Comparison of ENCODE assay signal across 21 mouse cellular contexts in genomic region chr5:149261449-149261848, GRCm38 (mm10). TPM values are rescaled to one million over a fixed set of nuclear protein-coding genes. Genes with fewer than 3 reads are reported as not detected.
DNase-seq lines count a peak whose midpoint lies in the region; TF ChIP-seq lines count a peak whose summit lies in the region.
"Had no signal": no experiment of that assay in that cellular context is flagged by ENCODE, and none has a peak within 500 bp of the region (broad histone marks: within the 10 kb centered on the region; RNA-seq: fewer than 3 reads in every experiment).

No protein-coding gene starts in this region.

- no peaks in the 10 kb centered on the region for H3K27me3 ChIP-seq in testis, adult 2 months (ENCODE audit: control insufficient read depth, insufficient read depth, low read length)
- H3K27me3 ChIP-seq in MEL (ENCODE audit: control insufficient read depth in 1 of 2, insufficient read depth in 2 of 2, low read length in 2 of 2) = no peaks in the 10 kb centered on the region
- H3K27me3 ChIP-seq: heart, embryonic 12.5 days; kidney, embryonic 15.5 days; limb, embryonic 12.5 days; liver, embryonic 12.5 days; stomach, embryonic 15.5 days had no signal

- no peak for DNase-seq in testis, postnatal 10 days (ENCODE audit: low spot score)
- peak; percentile 77 for DNase-seq in MEL (ENCODE audit: low read depth, low spot score)
- peak; percentile 27 for DNase-seq in c-Kit-positive CD71-positive TER-119-positive erythroid progenitor cells, embryonic 14.5 days (ENCODE audit: low spot score)
- no peak for DNase-seq in heart, adult 9 months (ENCODE audit: low spot score in 2 of 2)
- no peak for DNase-seq in frontal cortex, postnatal 10 days (ENCODE audit: low spot score in 2 of 2)
- DNase-seq in cerebellum, adult 9-11 months = no peak
- DNase-seq: cerebellum, adult 8-10 months; gastrocnemius, postnatal 25 days; heart, adult 11 months; kidney, adult 18-20 months; lung, adult 2 months; midbrain, embryonic 14.5 days; thymus, adult 18-20 months had no signal

- H3K9ac ChIP-seq in MEL (ENCODE audit: control insufficient read depth, low read depth, low read length, poor library complexity, severe bottlenecking) = no peak overlapping the region
- H3K9ac ChIP-seq: heart, embryonic 12.5 days; hindbrain, embryonic 14.5 days; kidney, embryonic 15.5 days; limb, embryonic 12.5 days; liver, embryonic 12.5 days; stomach, embryonic 15.5 days had no signal

- TF ChIP-seq RAD21 in MEL (IDR thresholded peaks at IDR 0.05; ENCODE audit: low read depth, low read length) = peak; percentile 59

- no peak overlapping the region for H3K4me3 ChIP-seq in testis, adult 2 months (ENCODE audit: control insufficient read depth, low read depth, low read length)
- no peak overlapping the region for H3K4me3 ChIP-seq in MEL (ENCODE audit: control insufficient read depth in 1 of 2, insufficient read depth in 1 of 2, low read depth in 2 of 2, low read length in 2 of 2)
- H3K4me3 ChIP-seq: heart, embryonic 12.5 days; kidney, embryonic 15.5 days; limb, embryonic 12.5 days; liver, embryonic 12.5 days; stomach, embryonic 15.5 days had no signal

- no peaks in the 10 kb centered on the region for H3K9me3 ChIP-seq in MEL (replicated peaks; ENCODE audit: insufficient read depth, low read length)
- H3K9me3 ChIP-seq: heart, embryonic 12.5 days; liver, embryonic 12.5 days; stomach, embryonic 15.5 days had no signal

- H3K4me1 ChIP-seq in testis, adult 2 months (ENCODE audit: control insufficient read depth, insufficient read depth, low read length) = peaks cover 2% of the 10 kb centered on the region; the same call in 1 of the 2 replicates
- peaks cover 3 to 13% of the 10 kb centered on the region in 2 experiments; a peak in 3 of 4 replicates for H3K4me1 ChIP-seq in MEL (ENCODE audit: control insufficient read depth in 1 of 2, insufficient read depth in 2 of 2, low read length in 2 of 2)

- no peak for TF ChIP-seq EP300 in MEL (IDR thresholded peaks at IDR 0.05; ENCODE audit: low read depth in 1 of 2, low read length in 2 of 2)

- peak; percentile 36; the same call in 1 of the 2 replicates for TF ChIP-seq CTCF in testis, adult 2 months (IDR thresholded peaks at IDR 0.05; ENCODE audit: control insufficient read depth, insufficient read depth, insufficient replicate concordance, low read depth, low read length)
- TF ChIP-seq CTCF in MEL (IDR thresholded peaks at IDR 0.05 in 2 of 3, conservative IDR thresholded peaks at IDR 0.05 in 1 of 3; ENCODE audit: control insufficient read depth in 1 of 3, insufficient read depth in 1 of 3, low read depth in 2 of 3, low read length in 3 of 3, poor library complexity in 1 of 3, severe bottlenecking in 1 of 3) = peak in 2 of 3 experiments; percentile 64 to 72; a peak in 5 of 6 replicates

- no peak for TF ChIP-seq POLR2A in testis, adult 2 months (IDR thresholded peaks at IDR 0.05; ENCODE audit: control insufficient read depth, low read depth, low read length)
- TF ChIP-seq POLR2A in MEL (IDR thresholded peaks at IDR 0.05; ENCODE audit: control insufficient read depth in 1 of 2, insufficient read depth in 1 of 2, low read depth in 1 of 2, low read length in 2 of 2, poor library complexity in 1 of 2) = no peak

- no peaks in the 10 kb centered on the region for H3K79me2 ChIP-seq in MEL (ENCODE audit: control insufficient read depth, insufficient read depth, low read length, poor library complexity)

- H3K36me3 ChIP-seq in testis, adult 2 months (ENCODE audit: control insufficient read depth, insufficient read depth, low read length) = no peaks in the 10 kb centered on the region
- peaks cover 0 to 5% of the 10 kb centered on the region in 2 experiments; a peak in 2 of 4 replicates for H3K36me3 ChIP-seq in MEL (ENCODE audit: control insufficient read depth in 1 of 2, insufficient read depth in 2 of 2, low read length in 2 of 2)
- H3K36me3 ChIP-seq: heart, embryonic 12.5 days; kidney, embryonic 15.5 days; limb, embryonic 12.5 days; liver, embryonic 12.5 days; stomach, embryonic 15.5 days had no signal

- no peak overlapping the region for H3K27ac ChIP-seq in testis, adult 2 months (ENCODE audit: control insufficient read depth, insufficient read depth, low read depth, low read length)
- H3K27ac ChIP-seq in MEL (ENCODE audit: control insufficient read depth, low read depth, low read length) = no peak overlapping the region
- H3K27ac ChIP-seq: hindbrain, embryonic 14.5 days; kidney, embryonic 15.5 days; limb, embryonic 12.5 days; liver, embryonic 12.5 days; macrophage; stomach, embryonic 15.5 days had no signal

TF ChIP-seq in MEL, 35 proteins besides CTCF, POLR2A, EP300 and RAD21:
- TF ChIP-seq E2F4 (IDR thresholded peaks at IDR 0.05; ENCODE audit: borderline replicate concordance, low read depth, low read length) (no peak), ELF1 (IDR thresholded peaks at IDR 0.05; ENCODE audit: low read depth, low read length) (peak; percentile 70; the same call in 1 of the 2 replicates), USF1 (IDR thresholded peaks at IDR 0.05; ENCODE audit: low read depth, low read length) (peak; percentile 56), MAZ (IDR thresholded peaks at IDR 0.05; ENCODE audit: low read depth, low read length) (no peak), ZC3H11A (IDR thresholded peaks at IDR 0.05; ENCODE audit: low read depth, low read length) (peak; percentile 23; the same call in 1 of the 2 replicates), MYC (IDR thresholded peaks at IDR 0.05; ENCODE audit: low read depth, low read length) (0 out of 2 replicates have a peak, but pooled peaks have one; percentile 49), POLR2AphosphoS5 (IDR thresholded peaks at IDR 0.05; ENCODE audit: borderline replicate concordance, low read depth, low read length) (no peak), MAX (IDR thresholded peaks at IDR 0.05; ENCODE audit: low read length) (no peak), MEF2A (IDR thresholded peaks at IDR 0.05; ENCODE audit: extremely low read depth, insufficient replicate concordance, low read depth, low read length, poor library complexity, severe bottlenecking) (no peak), SMC3 (IDR thresholded peaks at IDR 0.05; ENCODE audit: low read depth, low read length) (peak; percentile 72), JUND (IDR thresholded peaks at IDR 0.05; ENCODE audit: low read depth, low read length) (no peak), SIN3A (IDR thresholded peaks at IDR 0.05; ENCODE audit: low read length) (0 out of 2 replicates have a peak, but pooled peaks have one; percentile 31), BHLHE40 (IDR thresholded peaks at IDR 0.05; ENCODE audit: borderline replicate concordance, low read depth, low read length) (peak; percentile 56), NRF1 (IDR thresholded peaks at IDR 0.05; ENCODE audit: insufficient read depth, low read depth, low read length, poor library complexity, severe bottlenecking) (no peak), TAL1 (IDR thresholded peaks at IDR 0.05; ENCODE audit: low read length) (no peak), ZNF384 (IDR thresholded peaks at IDR 0.05; ENCODE audit: low read depth, low read length) (no peak), HCFC1 (IDR thresholded peaks at IDR 0.05; ENCODE audit: low read depth, low read length) (no peak), MXI1 (IDR thresholded peaks at IDR 0.05; ENCODE audit: low read depth, low read length) (peak; percentile 71; the same call in 1 of the 2 replicates), TBP (IDR thresholded peaks at IDR 0.05; ENCODE audit: low read depth, low read length) (peak; percentile 44; the same call in 1 of the 2 replicates)

RNA-seq across cellular contexts. Expression of gene Alox5ap, which starts 3.1 kb away (rescaled TPM):
- polyA plus RNA-seq in testis, adult 2 months (2012; rRNA removed) = 4.0 and 6.0 TPM in 2 replicates
- 47.5 and 56.4 TPM in 2 replicates for total RNA-seq in MEL (2012; rRNA removed)
- 100 to 1,000 TPM in 1 of 2 experiments, not detected in 1; 157 TPM for polyA plus RNA-seq in MEL (2012; ENCODE audit: insufficient read depth in 1 of 2, insufficient read length in 2 of 2, low read depth in 1 of 2, low replicate concordance in 2 of 2, missing spikeins in 1 of 2)

Comparison
In these comparisons a context has a peak if more than half of its experiments do, and no peak if none do; other contexts are left out.
1. DNase-seq: peak in MEL (single experiment) and c-Kit-positive CD71-positive TER-119-positive erythroid progenitor cells, embryonic 14.5 days (single experiment); none in testis, postnatal 10 days (single experiment), heart, adult 9 months (0 of 2), frontal cortex, postnatal 10 days (0 of 2) and cerebellum, adult 9-11 months (single experiment).